Mouse (Mus musculus) gastrocnemius, adult 18-20 months (tissue): ENCODE measurements around the gene Duox2. TPM values are rescaled to one million over a fixed set of nuclear protein-coding genes. Genes with fewer than 3 reads are reported as not detected.

Experiments
- DNase-seq: peaks from one replicate; pipeline ENCODE4 v3.0.0; 2021; ENCODE audit warnings: low spot score
- total RNA-seq, 2 experiments: library from RNA; stranded (reverse); gene quantifications; 2 replicates each; pipeline ENCODE4 v1.2.3; 2021

Duox2 gene
- total RNA-seq, 2 experiments from 2014 or later = 0.07 to 0.09 TPM

- peak; percentile 49 for DNase-seq
These were observed 4.5 kb upstream of the Duox2 start for GRCm38 (mm10) chr2:122302574-122303241.

- DNase-seq = no peak
These were observed 3.8 kb upstream of the Duox2 start for GRCm38 (mm10) chr2:122301921-122302573.

- peak; percentile 12 for DNase-seq
These were observed 3.1 kb upstream of the Duox2 start for GRCm38 (mm10) chr2:122301081-122301920.

GRCm38 (mm10) chr2:122300656-122301020 lies 2.4 kb upstream of the Duox2 start:
- no peak for DNase-seq

- DNase-seq = no peak
These were observed 1.8 kb upstream of the Duox2 start for GRCm38 (mm10) chr2:122299911-122300655.

GRCm38 (mm10) chr2:122298596-122299490 lies 594 bp upstream of the Duox2 start, which contains the start of gene Duoxa2:
Gene Duoxa2 (plus strand): TSS chr2:122298900.
- no peak for DNase-seq

- DNase-seq = no peak
These were observed 766 bp downstream of the Duox2 start for GRCm38 (mm10) chr2:122297271-122298095.

GRCm38 (mm10) chr2:122294916-122295315 lies 3.3 kb downstream of the Duox2 start:
- DNase-seq = no peak

GRCm38 (mm10) chr2:122286137-122286536 lies 12.1 kb downstream of the Duox2 start:
- no peak for DNase-seq

- DNase-seq = no peak
These were observed 14.2 kb downstream of the Duox2 start for GRCm38 (mm10) chr2:122284091-122284490.

GRCm38 (mm10) chr2:122278769-122279168 lies 19.5 kb downstream of the Duox2 start:
- no peak for DNase-seq

GRCm38 (mm10) chr2:122266407-122267193 lies 31.6 kb downstream of the Duox2 start:
- no peak for DNase-seq

GRCm38 (mm10) chr2:122264690-122265089 lies 33.6 kb downstream of the Duox2 start:
- no peak for DNase-seq

- DNase-seq = no peak
These were observed 37.5 kb downstream of the Duox2 start for GRCm38 (mm10) chr2:122260729-122261128.

GRCm38 (mm10) chr2:122255997-122256396 lies 42.3 kb downstream of the Duox2 start:
- DNase-seq = no peak

GRCm38 (mm10) chr2:122247786-122248185 lies 50.5 kb downstream of the Duox2 start:
- DNase-seq = no peak

- peak; percentile 82 for DNase-seq
These were observed 54.5 kb downstream of the Duox2 start for GRCm38 (mm10) chr2:122243671-122244131.

- DNase-seq = no peak
These were observed 56.3 kb downstream of the Duox2 start for GRCm38 (mm10) chr2:122241935-122242334.

GRCm38 (mm10) chr2:122241226-122241625 lies 57.0 kb downstream of the Duox2 start:
- no peak for DNase-seq
